Mouse (Mus musculus) myocyte (in vitro differentiated cells): ENCODE data around the gene Gm12569.

ENCODE experiments used
- E2F4 ChIP-seq: IDR thresholded peaks from one replicate; pipeline ENCODE4 v1.6.1; 2011; ENCODE audit warnings: mild to moderate bottlenecking, control low read depth, moderate library complexity; ENCODE audit not compliant: insufficient read depth
- MAX ChIP-seq: IDR thresholded peaks from one replicate; pipeline ENCODE4 v1.6.1; 2011; ENCODE audit warnings: low read depth, mild to moderate bottlenecking, control low read depth
- MYOD1 ChIP-seq, 3 experiments: IDR thresholded peaks; one replicate each; pipeline ENCODE4 v1.6.1; 2011; ENCODE audit warnings: control low read depth in 2 of 3, low read depth in 2 of 3, mild to moderate bottlenecking in 2 of 3, moderate library complexity in 1 of 3; ENCODE audit not compliant: insufficient read length in 2 of 3, control insufficient read depth in 1 of 3
- MYOG ChIP-seq, 3 experiments: IDR thresholded peaks; one replicate each; pipeline ENCODE4 v1.6.1; 2011; ENCODE audit warnings: control low read depth in 2 of 3, low read depth in 2 of 3, mild to moderate bottlenecking in 2 of 3; ENCODE audit not compliant: insufficient read length in 2 of 3, control insufficient read depth in 1 of 3, insufficient read depth in 1 of 3
- POLR2A ChIP-seq: IDR thresholded peaks from one replicate; pipeline ENCODE4 v1.6.1; 2011; ENCODE audit warnings: low read depth, mild to moderate bottlenecking, control low read depth, moderate library complexity; ENCODE audit not compliant: insufficient read length
- POLR2AphosphoS2 ChIP-seq: IDR thresholded peaks from one replicate; pipeline ENCODE4 v1.6.1; 2011; ENCODE audit warnings: low read depth, control low read depth; ENCODE audit not compliant: insufficient read length
- TCF12 ChIP-seq: IDR thresholded peaks from one replicate; pipeline ENCODE4 v1.6.1; 2011; ENCODE audit warnings: mild to moderate bottlenecking, control low read depth; ENCODE audit not compliant: poor library complexity, insufficient read depth, severe bottlenecking
- USF1 ChIP-seq: IDR thresholded peaks from one replicate; pipeline ENCODE4 v1.6.1; 2011; ENCODE audit warnings: low read depth, mild to moderate bottlenecking, control low read depth, moderate library complexity

GRCm38 (mm10) chr11:51220308-51220707 is at the start of gene Gm12569:
- TF ChIP-seq POLR2A = no peak
- no peak for TF ChIP-seq TCF12
- no peak for TF ChIP-seq E2F4
- no peak for TF ChIP-seq MAX
- no peak for TF ChIP-seq MYOD1 (IDR thresholded peaks at IDR 0.05; ENCODE audit: control insufficient read depth in 1 of 3, insufficient read length in 2 of 3, low read depth in 2 of 3)
- TF ChIP-seq USF1 = no peak
- TF ChIP-seq POLR2AphosphoS2 = no peak
- no peak for TF ChIP-seq MYOG (IDR thresholded peaks at IDR 0.05; ENCODE audit: control insufficient read depth in 1 of 3, insufficient read depth in 1 of 3, insufficient read length in 2 of 3, low read depth in 2 of 3)
